Mouse (Mus musculus) brain, embryonic 14.5 days (tissue): ENCODE measurements around the gene Siglec1. TPM values are rescaled to one million over a fixed set of nuclear protein-coding genes. Genes with fewer than 3 reads are reported as not detected.

Experiments
- DNase-seq: peaks from one replicate; pipeline ENCODE4 v3.0.0-alpha.2; 2011; ENCODE audit warnings: low read depth
- CTCF ChIP-seq: fragments of 200-500 bp; IDR thresholded peaks from 2 replicates; pipeline ENCODE4 v1.5.1; 2012; ENCODE audit warnings: inconsistent platforms, mild to moderate bottlenecking, moderate library complexity, borderline replicate concordance; ENCODE audit not compliant: insufficient read depth, insufficient read length; ENCODE audit errors: extremely low read depth
- POLR2A ChIP-seq: fragments of 200-500 bp; IDR thresholded peaks from 2 replicates; pipeline ENCODE4 v1.6.1; 2012; ENCODE audit warnings: mild to moderate bottlenecking, inconsistent platforms, borderline replicate concordance; ENCODE audit not compliant: poor library complexity, insufficient read depth, insufficient read length, severe bottlenecking; ENCODE audit errors: extremely low read depth
- polyA plus RNA-seq: library from polyadenylated mRNA; depleted of rRNA; stranded (reverse); fragments of >200 nt; gene quantifications from 2 replicates; pipeline ENCODE4 v1.2.3, GENCODE M21; 2012

Gene Siglec1
- polyA plus RNA-seq, 1 experiment, result 0.52 TPM

DNA sequence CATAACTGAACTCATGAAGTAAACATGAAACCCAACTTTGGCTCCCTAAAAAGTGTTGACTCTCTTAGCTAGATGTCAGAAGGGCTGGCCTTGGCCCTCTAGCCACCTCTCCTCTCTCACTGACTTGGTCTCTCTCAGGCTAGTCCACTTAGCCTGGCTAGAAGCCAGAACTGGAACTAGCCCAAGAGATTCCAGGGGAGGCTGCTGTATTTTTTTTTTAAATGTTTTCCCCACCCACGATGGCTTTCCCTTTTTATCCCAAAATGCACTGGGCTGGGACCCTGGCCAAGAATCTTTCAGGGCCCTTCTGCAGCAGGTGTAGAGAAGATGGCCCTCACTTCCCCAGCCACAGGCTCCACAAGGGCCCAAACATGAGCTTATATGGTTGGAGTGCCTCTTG lies 27.2 kb downstream of the Siglec1 start:
- peak; percentile 26 for DNase-seq
- no peak for TF ChIP-seq POLR2A
- no peak for TF ChIP-seq CTCF

DNA sequence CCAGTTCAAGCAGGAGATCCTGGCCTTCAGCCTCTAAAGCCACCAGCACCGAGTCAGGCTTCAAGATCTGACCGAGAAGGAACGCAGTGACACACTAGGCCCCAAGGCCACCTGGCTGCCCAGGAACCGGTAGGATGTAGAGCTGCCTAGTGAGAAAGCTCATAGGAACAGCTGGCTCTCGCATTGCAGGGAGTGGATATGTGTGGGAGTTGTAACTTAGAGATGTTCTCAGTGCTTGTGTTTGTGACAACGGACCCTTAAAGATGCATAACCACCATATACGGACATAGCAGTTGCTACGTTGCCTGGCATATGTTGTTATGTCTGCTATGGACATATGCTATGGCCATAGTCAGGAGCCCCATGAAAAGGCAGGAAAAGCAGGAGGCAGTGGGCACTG lies 27.9 kb downstream of the Siglec1 start:
- DNase-seq, result no peak
- TF ChIP-seq CTCF (no peak), POLR2A (no peak)

DNA sequence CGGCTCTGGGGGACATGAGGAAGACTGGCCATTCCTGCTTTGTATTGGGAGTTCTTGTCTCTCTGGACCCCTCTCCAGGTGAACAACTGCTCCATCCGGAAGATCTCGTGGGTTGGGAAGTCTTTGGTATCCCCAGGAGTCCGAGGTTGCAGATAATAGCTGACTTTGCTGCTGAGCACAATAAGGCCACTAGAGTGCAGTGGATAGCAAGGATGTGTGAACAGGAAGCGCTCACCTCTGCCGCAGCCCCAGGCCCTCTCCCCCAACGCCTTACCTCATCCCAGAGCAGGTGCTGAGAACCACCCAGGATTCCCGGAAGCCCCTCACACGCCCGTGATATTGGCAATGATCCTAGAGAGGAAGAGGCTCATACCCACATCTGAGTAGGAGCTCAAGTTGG lies 30.4 kb downstream of the Siglec1 start:
- peak; percentile 62 for DNase-seq
- TF ChIP-seq CTCF (peak; percentile 63; the same call in 1 of the 2 replicates), POLR2A (no peak)

DNA sequence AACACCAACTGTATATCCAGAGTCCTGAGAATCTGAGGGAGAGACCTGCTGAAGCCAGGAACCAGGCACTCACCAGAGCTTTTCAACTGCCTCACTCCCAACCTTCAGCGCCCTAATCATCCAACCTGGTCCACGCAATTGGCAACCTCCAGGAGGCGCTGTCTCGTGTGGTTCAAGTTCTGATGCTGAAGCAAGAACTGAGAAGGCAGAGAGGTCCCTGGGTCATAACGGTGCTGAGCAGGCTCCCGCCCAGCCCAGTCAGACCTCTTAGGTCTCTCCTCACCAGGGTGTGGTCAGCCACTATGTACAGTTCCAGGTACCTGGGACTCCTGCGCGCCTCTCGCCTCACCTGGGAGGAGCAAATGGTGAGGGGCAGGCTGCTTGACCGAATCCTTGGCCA lies 30.9 kb downstream of the Siglec1 start:
- peak; percentile 47 for DNase-seq
- TF ChIP-seq POLR2A (no peak), CTCF (peak; percentile 70)

DNA sequence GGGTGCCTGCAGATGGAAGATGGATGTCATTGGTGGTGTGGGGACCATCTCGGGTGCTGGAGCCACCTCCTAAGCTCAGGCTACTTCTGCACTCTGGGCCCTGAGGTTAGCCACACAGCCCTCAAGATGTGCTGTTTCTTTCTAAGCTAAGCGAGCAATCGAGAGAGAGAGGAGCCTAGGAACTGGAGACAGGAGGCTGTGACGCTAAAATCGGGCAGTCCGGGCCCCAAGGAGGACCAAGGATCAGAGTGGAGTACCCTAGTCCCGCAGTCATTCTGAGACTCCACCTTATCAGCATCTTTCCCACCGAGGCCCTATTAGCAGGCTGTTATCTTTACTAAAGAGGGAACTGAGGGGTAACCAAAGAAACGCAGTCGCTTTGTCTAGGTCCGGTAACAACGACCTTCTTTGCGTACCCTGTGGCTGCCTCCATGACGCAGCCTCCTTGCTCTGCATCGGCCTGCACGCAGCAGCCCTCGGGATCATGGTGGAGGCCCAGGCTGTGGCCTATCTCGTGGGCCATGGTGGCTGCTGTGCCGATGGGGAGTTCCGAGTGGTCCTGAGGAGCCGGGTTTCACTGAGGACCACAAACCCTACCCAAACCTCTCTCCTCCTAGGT lies 31.8 kb downstream of the Siglec1 start:
- no peak for DNase-seq
- TF ChIP-seq CTCF, result no peak
- TF ChIP-seq POLR2A, result no peak

DNA sequence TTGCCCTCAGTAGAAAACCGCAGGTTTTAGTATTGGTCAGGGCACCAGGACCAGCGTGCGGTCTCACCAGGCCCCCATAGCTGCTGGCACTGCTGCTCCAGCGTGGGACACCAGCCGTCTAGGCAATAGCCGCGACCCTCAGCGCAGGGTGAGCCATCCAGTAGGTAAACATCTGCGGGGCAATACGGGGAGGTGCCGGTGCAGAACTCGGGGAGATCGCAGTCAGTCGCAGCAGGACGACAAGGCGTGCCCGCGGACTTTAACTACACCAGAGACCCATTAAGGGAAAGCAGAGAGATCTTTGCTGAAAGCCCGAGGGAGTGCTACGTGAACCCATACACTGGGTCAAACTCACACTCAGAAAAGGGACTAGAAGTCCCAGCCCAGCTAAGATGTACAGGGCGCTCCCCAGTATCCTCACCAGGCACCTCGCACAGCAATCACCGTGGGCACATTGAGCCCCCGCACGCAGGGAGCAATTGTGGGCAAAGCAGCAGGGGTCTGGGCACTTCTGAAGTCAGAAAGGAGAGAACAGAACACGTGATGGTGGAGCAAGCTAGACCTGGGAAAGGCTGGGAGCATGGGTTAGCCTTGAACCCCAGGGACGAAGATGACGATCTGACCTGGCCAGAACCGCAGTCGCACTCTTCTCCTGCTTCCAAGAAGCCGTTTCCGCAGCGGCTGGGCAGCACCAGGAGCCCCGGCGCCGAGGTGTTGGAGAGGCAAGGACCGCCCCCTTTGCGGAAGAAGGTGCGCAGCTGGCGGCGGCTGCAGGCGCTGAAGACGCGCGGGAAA lies 32.5 kb downstream of the Siglec1 start:
- TF ChIP-seq POLR2A (no peak), CTCF (no peak)
- peak; percentile 39 for DNase-seq

DNA sequence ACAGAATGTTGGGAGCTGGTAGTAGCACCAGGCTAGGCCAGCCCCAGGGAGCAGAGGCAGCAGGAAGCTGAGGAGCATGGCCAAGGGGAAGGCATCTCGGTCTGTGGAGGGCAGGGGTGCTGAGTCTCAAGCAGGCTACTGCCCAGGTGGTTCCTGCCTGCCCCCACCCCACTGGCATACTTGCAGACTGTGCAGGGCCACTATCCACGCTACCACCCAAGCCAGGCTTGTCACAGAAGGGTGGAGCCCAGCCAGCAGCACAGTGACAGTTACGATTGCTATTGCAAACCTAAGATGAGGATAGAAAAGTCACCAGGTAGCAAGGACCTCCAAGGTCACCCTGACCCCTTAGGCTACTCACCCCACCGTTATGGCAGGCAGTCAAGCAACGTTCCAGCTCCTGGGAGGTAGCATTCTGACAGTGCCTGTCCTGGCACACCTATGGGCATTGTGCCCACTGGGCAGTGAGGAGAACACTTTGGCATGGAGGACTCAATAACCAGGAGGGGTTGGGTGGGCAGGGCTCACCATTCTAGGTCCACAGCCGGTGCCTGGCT lies 33.6 kb downstream of the Siglec1 start:
- TF ChIP-seq CTCF, result no peak
- no peak for TF ChIP-seq POLR2A
- no peak for DNase-seq

DNA sequence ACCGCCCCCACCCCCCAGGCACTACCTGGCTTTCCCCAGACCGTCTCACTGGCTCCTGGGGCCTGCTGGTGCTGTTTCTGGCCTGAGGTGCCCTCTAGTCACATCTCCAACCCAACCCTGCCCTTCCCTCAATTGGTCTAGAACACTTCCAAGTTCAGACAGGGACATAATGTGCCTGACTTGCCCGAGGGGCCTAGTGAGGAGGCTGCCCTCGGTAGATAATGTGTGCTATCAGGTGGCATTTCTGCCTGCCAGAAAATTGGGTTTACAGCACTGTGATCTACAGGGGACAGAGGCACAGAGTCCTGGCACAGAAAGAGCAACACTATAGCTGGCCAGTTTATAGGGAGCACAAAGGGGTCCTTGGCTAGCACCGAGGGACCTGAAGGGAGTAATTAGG lies 34.5 kb downstream of the Siglec1 start:
- no peak for DNase-seq
- TF ChIP-seq CTCF (no peak), POLR2A (no peak)

DNA sequence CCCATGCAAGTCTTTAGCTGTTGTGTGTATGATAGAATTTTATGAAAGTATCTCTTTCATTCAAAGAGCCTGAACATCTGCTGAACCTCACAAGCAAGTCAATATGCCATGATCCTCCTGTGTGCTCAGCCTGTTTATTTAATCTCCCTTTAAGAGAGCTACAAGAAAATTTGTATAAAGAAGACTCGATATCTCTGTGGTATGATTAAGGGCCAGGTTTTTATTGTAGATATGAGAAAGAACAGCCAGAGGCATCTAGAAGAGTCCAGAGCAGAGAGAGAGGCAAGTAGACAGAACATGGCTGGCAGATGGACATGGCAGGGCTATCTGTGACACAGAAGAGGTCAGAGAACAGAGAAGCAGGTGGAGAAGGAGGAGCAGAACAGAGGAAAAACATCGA lies 40.5 kb downstream of the Siglec1 start:
- no peak for TF ChIP-seq POLR2A
- TF ChIP-seq CTCF, result no peak
- no peak for DNase-seq

DNA sequence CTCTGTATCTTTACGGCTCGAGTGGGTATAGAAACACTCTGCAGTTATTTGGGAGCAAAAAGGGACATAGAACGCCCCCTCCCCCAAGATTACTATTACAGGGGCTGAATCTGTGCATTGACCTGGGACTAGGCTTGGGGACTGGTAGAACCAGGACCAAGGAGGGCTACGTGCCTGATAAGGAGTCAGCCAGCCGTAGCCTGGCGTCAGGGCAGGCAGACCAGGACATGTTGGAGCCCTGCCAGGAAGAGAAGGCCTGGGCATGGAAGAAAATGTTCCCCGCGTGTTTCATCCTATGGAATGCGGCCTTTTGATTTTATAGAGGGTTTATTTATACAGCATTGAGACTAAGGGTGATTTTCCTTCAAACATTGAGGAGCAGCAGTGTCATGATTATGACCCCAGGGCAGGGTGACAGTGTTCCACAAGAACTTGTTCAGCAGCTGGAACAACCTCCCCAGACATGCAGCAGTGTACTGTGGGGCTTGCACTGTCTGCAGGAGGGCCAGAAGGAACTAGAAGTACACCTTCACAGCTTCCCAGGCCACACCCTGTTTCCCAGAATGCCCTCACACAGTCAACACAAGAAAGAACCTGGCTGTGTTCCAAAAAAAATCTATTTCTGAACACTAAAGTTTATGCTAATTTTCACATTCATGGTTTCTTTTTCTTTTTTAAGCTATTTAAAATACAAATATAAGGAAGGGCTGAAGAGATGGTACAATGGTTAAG lies 41.4 kb downstream of the Siglec1 start:
- TF ChIP-seq POLR2A (no peak), CTCF (no peak)
- no peak for DNase-seq

DNA sequence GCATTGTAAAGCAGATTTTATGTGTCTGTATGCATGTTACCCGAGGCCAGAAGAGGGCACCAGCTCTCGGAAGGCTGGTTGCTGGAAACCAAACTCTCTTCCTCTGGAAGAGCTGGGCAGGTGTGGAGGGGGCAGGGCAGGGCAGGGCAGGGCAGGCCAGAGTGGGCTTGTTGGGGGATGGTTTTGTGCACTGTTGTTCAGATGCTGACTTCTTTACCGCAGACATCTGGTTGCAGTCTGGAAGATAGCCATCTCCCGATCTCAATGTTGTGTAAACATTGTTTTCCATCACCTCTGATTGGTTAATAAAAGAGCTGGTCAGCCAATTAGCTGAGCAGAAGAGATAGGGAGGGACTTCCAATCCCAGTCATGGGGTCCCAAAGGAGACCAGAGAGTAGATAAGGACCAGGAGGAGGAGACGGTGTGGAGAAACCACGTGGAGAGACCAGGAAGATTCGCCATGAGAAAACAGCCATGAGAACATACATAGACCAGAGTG lies 42.2 kb downstream of the Siglec1 start:
- peak; percentile 9 for DNase-seq
- TF ChIP-seq POLR2A (no peak), CTCF (no peak)

DNA sequence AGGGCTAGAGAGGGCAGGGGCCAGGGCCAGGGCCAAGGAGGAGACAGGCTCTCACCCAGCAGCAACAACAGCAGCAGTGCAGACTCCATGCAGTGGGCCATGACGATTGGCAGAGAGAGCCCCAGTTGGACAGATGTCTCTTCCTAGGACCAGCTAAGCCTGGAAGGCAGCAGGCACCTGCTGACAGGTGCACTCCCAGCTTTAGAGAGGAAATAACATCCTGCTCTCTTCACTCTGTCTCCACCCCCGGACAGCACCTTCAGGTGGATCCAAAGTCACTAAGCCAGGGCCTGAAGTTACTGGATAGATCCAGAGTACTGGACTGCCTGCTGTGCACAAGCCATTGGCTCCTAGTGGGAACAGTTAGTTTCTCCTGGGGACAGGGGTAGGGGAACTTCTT lies 43.6 kb downstream of the Siglec1 start, which contains the start of gene Gfra4:
Gene Gfra4 (minus strand): TSS at position 101 of the 400 bp plus-strand sequence.
- TF ChIP-seq CTCF (no peak), POLR2A (no peak)
- no peak for DNase-seq
